Mouse (Mus musculus): ENCODE measurements around the gene Olfr1425. TPM values are rescaled to one million over a fixed set of nuclear protein-coding genes. Genes with fewer than 3 reads are reported as not detected.
"Not testable (repeated sequence)": the region's sequence is repeated elsewhere in the genome, so short reads cannot be mapped to it uniquely, and the experiment has no call there.

The Olfr1425 gene
- not detected in 2 replicates for polyA plus RNA-seq (2015; fragmentation: Nextera tagmentation; extraction: Ambion mirVana)

- 81% methylated on average over 4 of the region's 4 CpGs for WGBS (ENCODE audit: insufficient replicate concordance)
- not testable (repeated sequence) for H3K36me3 ChIP-seq (replicated peaks; ENCODE audit: insufficient read depth, low read length); H3K4me2 ChIP-seq (ENCODE audit: low read depth, low read length); H3K27ac ChIP-seq (ENCODE audit: low read depth); H3K27me3 ChIP-seq (ENCODE audit: insufficient read depth, low read length); DNase-seq; H3K4me3 ChIP-seq (ENCODE audit: low read depth, low read length); H3K4me1 ChIP-seq (ENCODE audit: insufficient read depth); H3K9ac ChIP-seq (replicated peaks); ATAC-seq; H3K9me3 ChIP-seq (ENCODE audit: low read length)
Observed at GRCm38 (mm10) chr19:12077631-12078030, at the start of gene Olfr1425. TSS of gene Olfr1425 (minus strand) at chr19:12077731.

- WGBS (ENCODE audit: insufficient replicate concordance), result 61% methylated on average over 3 of the region's 3 CpGs
- H3K4me1 ChIP-seq (ENCODE audit: insufficient read depth), result no peaks in the 10 kb centered on the region
- no peak within 1 kb of the TSS for H3K4me3 ChIP-seq (ENCODE audit: low read depth, low read length)
- TF ChIP-seq CTCF (IDR thresholded peaks at IDR 0.05; ENCODE audit: low read depth) (no peak), EP300 (IDR thresholded peaks at IDR 0.05; ENCODE audit: low read depth) (no peak)
- no peaks in the 10 kb centered on the region for H3K27me3 ChIP-seq (ENCODE audit: insufficient read depth, low read length)
- no peak within 1 kb of the TSS for H3K4me2 ChIP-seq (ENCODE audit: low read depth, low read length)
- ATAC-seq (no peak), DNase-seq (no peak)
- no peaks in the 10 kb centered on the region for H3K9me3 ChIP-seq (ENCODE audit: low read length)
- H3K36me3 ChIP-seq (replicated peaks; ENCODE audit: insufficient read depth, low read length), result no peaks in the 10 kb centered on the region
- H3K27ac ChIP-seq (ENCODE audit: low read depth), result no peak within 1 kb of the TSS
- no peak within 1 kb of the TSS for H3K9ac ChIP-seq (replicated peaks)
Observed at GRCm38 (mm10) chr19:12123103-12123502, 45.6 kb upstream of the Olfr1425 start, which contains the start of gene Olfr76. TSS of gene Olfr76 (minus strand) at chr19:12123203.

GRCm38 (mm10) chr19:12116464-12116863, 38.9 kb upstream of the Olfr1425 start:
- ATAC-seq (no peak), DNase-seq (no peak)
- Histone ChIP-seq H3K27me3 (ENCODE audit: insufficient read depth, low read length) (no peaks in the 10 kb centered on the region), H3K9ac (replicated peaks) (no peak overlapping the region), H3K4me1 (ENCODE audit: insufficient read depth) (no peaks in the 10 kb centered on the region), H3K36me3 (replicated peaks; ENCODE audit: insufficient read depth, low read length) (no peaks in the 10 kb centered on the region), H3K27ac (ENCODE audit: low read depth) (no peak overlapping the region), H3K9me3 (ENCODE audit: low read length) (no peaks in the 10 kb centered on the region), H3K4me3 (ENCODE audit: low read depth, low read length) (no peak overlapping the region), H3K4me2 (ENCODE audit: low read depth, low read length) (no peak overlapping the region)
- WGBS (ENCODE audit: insufficient replicate concordance), result 73% methylated on average over 3 of the region's 3 CpGs
- TF ChIP-seq EP300 (IDR thresholded peaks at IDR 0.05; ENCODE audit: low read depth), result no peak
- no peak for TF ChIP-seq CTCF (IDR thresholded peaks at IDR 0.05; ENCODE audit: low read depth)

- 62% methylated on average over 1 of the region's 1 CpGs for WGBS (ENCODE audit: insufficient replicate concordance)
- Histone ChIP-seq H3K27me3 (ENCODE audit: insufficient read depth, low read length) (no peaks in the 10 kb centered on the region), H3K9me3 (ENCODE audit: low read length) (no peaks in the 10 kb centered on the region), H3K36me3 (replicated peaks; ENCODE audit: insufficient read depth, low read length) (no peaks in the 10 kb centered on the region), H3K4me2 (ENCODE audit: low read depth, low read length) (no peak within 1 kb of the TSS), H3K4me3 (ENCODE audit: low read depth, low read length) (no peak within 1 kb of the TSS), H3K4me1 (ENCODE audit: insufficient read depth) (no peaks in the 10 kb centered on the region), H3K27ac (ENCODE audit: low read depth) (no peak within 1 kb of the TSS), H3K9ac (replicated peaks) (no peak within 1 kb of the TSS)
- DNase-seq, result no peak
- no peak for TF ChIP-seq EP300 (IDR thresholded peaks at IDR 0.05; ENCODE audit: low read depth)
- no peak for TF ChIP-seq CTCF (IDR thresholded peaks at IDR 0.05; ENCODE audit: low read depth)
- no peak for ATAC-seq
Observed at GRCm38 (mm10) chr19:12115797-12116196, 38.3 kb upstream of the Olfr1425 start, which contains the start of gene Olfr1428. TSS of gene Olfr1428 (minus strand) at chr19:12115897.

- Histone ChIP-seq H3K36me3 (replicated peaks; ENCODE audit: insufficient read depth, low read length) (no peaks in the 10 kb centered on the region), H3K4me2 (ENCODE audit: low read depth, low read length) (no peak overlapping the region), H3K4me3 (ENCODE audit: low read depth, low read length) (no peak overlapping the region), H3K27ac (ENCODE audit: low read depth) (no peak overlapping the region), H3K9me3 (ENCODE audit: low read length) (no peaks in the 10 kb centered on the region), H3K9ac (replicated peaks) (no peak overlapping the region), H3K4me1 (ENCODE audit: insufficient read depth) (no peaks in the 10 kb centered on the region), H3K27me3 (ENCODE audit: insufficient read depth, low read length) (no peaks in the 10 kb centered on the region)
- DNase-seq, result no peak
- ATAC-seq, result no peak
- no peak for TF ChIP-seq EP300 (IDR thresholded peaks at IDR 0.05; ENCODE audit: low read depth)
- 50% methylated on average over 1 of the region's 1 CpGs for WGBS (ENCODE audit: insufficient replicate concordance)
Observed at GRCm38 (mm10) chr19:12113807-12114206, 36.3 kb upstream of the Olfr1425 start.

GRCm38 (mm10) chr19:12104541-12104940, 27.0 kb upstream of the Olfr1425 start:
- WGBS (ENCODE audit: insufficient replicate concordance), result 61% methylated on average over 1 of the region's 1 CpGs
- Histone ChIP-seq H3K4me2 (ENCODE audit: low read depth, low read length) (no peak overlapping the region), H3K36me3 (replicated peaks; ENCODE audit: insufficient read depth, low read length) (no peaks in the 10 kb centered on the region), H3K27ac (ENCODE audit: low read depth) (no peak overlapping the region), H3K27me3 (ENCODE audit: insufficient read depth, low read length) (no peaks in the 10 kb centered on the region), H3K9ac (replicated peaks) (no peak overlapping the region), H3K4me3 (ENCODE audit: low read depth, low read length) (no peak overlapping the region), H3K4me1 (ENCODE audit: insufficient read depth) (no peaks in the 10 kb centered on the region), H3K9me3 (ENCODE audit: low read length) (no peaks in the 10 kb centered on the region)
- DNase-seq, result no peak
- no peak for ATAC-seq
- TF ChIP-seq EP300 (IDR thresholded peaks at IDR 0.05; ENCODE audit: low read depth), result no peak
- no peak for TF ChIP-seq CTCF (IDR thresholded peaks at IDR 0.05; ENCODE audit: low read depth)

GRCm38 (mm10) chr19:12103234-12103633, 25.7 kb upstream of the Olfr1425 start, which contains the start of gene Olfr1427:
TSS of gene Olfr1427 (minus strand) at chr19:12103334.
- no peaks in the 10 kb centered on the region for H3K36me3 ChIP-seq (replicated peaks; ENCODE audit: insufficient read depth, low read length)
- H3K9ac ChIP-seq (replicated peaks), result no peak within 1 kb of the TSS
- no peak for DNase-seq
- no peak for ATAC-seq
- no peaks in the 10 kb centered on the region for H3K9me3 ChIP-seq (ENCODE audit: low read length)
- no peak for TF ChIP-seq CTCF (IDR thresholded peaks at IDR 0.05; ENCODE audit: low read depth)
- no peak for TF ChIP-seq EP300 (IDR thresholded peaks at IDR 0.05; ENCODE audit: low read depth)
- H3K27ac ChIP-seq (ENCODE audit: low read depth), result no peak within 1 kb of the TSS
- H3K4me2 ChIP-seq (ENCODE audit: low read depth, low read length), result no peak within 1 kb of the TSS
- no peaks in the 10 kb centered on the region for H3K4me1 ChIP-seq (ENCODE audit: insufficient read depth)
- no peak within 1 kb of the TSS for H3K4me3 ChIP-seq (ENCODE audit: low read depth, low read length)
- no peaks in the 10 kb centered on the region for H3K27me3 ChIP-seq (ENCODE audit: insufficient read depth, low read length)
- 89% methylated on average over 2 of the region's 2 CpGs for WGBS (ENCODE audit: insufficient replicate concordance)
